Mouse (Mus musculus) gastrocnemius, postnatal 4 days (tissue): ENCODE results near the gene Rybp. TPM values are rescaled to one million over a fixed set of nuclear protein-coding genes. Genes with fewer than 3 reads are reported as not detected.

Experiments used
- DNase-seq, 2 experiments: peaks; one replicate each; pipeline ENCODE4 v3.0.0; 2021 to 2022; ENCODE audit warnings: low spot score in 2 of 2, mixed read lengths in 2 of 2
- total RNA-seq, 2 experiments: library from RNA; stranded (reverse); gene quantifications; 2 replicates each; pipeline ENCODE4 v1.2.3; 2021

The Rybp gene
- total RNA-seq, 2 experiments from 2014 or later: 13.3 to 16.4 TPM

DNA sequence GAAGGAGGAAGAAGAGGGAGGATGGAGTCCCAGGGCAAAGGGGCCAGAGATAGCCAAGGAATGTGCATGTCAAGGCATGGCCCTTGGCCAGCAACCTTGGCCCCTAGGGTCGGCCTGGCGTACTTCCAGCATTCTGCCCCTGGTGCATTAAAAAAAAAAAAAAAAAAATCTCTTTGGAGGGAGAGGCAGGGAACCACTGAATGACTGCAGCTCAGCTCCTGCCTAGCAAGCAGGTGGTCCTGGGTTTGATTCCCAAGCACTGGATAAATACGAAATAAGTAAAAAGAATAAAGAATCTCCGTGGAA, 1.4 kb upstream of the Rybp start:
- DNase-seq: peak in 1 of 2 experiments; percentile 25

DNA sequence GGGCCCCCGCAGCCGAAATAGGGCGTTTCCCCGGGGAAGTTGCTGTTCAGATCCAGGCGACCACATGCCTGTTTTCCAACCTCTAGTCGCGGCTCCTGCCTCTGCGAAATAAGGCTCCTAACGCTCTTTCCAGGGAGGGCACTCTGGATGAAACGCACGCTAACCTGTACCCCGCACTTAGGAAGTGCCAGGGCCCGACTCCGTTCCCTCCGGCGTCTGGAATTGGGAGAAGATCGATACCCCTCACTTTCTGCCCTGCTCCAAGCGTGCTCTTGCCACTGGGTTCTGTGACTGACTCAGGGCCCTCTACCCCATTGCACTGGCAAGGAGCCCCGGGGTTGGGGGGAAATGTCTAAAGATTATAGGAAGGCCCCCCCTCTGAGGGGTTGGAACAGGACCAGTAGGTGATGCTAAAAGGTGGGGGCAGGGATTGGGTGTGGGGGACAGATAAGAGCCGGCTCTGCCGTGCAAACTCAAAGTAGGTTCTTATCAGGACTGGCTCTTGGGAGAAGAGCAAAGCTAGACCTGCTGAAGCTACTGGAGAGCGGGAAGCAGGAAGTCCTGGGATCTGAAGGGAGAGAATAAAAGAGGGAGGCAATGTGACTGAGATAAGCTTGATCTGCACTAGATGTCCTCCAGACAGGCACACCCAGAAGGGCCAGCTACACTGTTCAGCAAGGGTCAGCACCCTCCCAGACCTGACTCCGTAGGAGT, 888 bp upstream of the Rybp start:
- DNase-seq: no peak

DNA sequence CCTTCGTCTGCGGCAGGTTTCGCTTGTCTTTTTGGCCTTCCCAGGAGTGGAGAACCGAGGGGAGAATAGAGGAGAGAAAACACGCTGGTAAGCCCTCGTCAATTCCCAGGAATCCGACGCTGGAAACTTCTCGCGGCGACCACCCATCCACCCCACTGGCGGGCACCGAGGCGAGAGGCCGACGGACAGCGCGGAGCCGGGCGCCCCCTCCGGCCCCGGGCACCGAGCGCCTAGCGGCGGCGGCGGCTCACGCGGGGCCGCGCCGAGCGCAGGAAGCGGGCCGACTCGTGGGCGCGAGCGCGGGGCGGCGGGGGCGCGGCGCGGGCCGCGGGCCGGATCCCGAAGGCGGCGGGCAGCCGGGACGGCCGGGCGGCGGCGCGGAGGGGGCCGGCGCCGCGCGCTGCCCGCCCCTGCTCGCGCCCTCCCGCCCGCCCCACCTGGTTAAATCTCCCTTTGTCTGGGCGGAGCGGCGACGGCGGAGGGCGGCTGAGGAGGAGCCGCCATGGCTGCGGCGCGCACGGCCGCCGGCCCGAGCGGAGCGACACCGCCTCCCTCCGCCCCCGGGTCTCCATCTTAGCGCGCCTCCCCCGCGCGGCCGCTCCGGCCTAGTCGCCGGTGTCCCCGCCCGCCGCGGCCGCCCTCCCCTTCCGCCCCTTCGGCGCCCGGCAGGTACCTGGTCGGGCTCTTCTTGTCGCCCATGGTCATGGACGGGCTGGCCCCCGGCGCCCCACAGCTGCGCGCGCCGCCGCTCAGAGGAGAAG, 532 bp downstream of the Rybp start:
- peak; percentile 50 to 77 for DNase-seq

DNA sequence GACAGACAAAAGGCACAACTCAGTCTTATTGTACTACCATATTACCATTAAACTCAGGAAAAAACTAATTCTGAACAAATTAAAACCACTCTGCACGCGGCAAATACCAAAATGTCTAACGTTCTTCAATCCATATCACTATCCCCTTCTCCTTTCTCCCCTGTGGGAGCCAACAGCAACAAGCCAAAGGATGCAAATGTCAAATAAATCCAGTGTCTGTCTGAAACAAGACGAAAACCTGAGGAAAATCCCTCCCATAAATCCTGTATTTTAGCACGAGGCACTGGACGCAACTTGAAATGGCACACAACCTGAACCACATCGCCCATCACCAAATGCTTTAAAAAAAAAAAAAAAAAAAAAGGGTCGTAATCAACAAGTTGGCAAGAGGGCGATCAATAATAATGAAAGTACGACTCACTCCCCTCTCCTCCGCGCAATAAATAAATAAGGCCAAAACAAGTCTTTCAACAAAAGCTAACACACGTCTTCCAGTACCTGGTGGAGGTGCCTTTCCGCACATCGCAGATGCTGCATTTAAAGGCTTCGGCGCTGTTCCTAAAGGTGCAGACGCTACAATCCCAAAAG, 1.2 kb downstream of the Rybp start:
- DNase-seq: no peak

DNA sequence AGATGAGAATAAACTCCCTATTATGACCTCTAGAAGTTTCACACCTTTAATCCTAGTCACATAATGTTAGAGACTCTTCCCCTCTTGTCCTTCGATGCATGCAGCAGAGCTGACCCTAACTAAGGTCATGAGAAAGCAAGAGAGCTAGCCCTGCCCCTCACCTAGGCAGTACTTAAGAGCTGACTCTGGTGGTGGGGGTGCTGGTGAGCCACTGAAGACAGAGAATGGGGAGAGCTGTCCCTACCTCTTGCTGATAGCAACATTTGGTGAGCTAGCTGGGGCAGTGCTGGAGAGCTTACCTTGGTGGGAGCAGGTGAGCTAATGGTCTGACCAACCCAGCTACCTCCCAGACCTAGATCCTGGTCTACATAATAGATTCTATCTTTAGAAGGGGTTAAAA, 8.4 kb downstream of the Rybp start:
- no peak for DNase-seq

DNA sequence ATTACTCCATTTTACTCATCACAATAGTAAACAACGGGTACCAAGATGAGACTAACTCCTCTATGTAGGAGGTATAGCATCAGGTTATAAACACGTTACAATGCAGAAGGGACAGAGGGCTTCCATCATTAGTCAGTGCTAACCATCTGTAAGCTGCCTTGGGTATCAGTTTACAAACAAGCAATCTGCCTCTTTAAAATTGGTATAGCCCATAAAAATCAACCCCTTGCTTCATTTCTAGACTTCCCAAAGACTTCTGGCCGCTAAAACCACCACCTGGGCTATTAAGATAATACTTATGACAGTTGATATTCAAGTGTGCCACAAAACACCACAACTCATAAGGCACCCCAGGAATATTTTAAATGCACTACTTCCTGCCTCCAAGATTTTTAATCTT, 10.9 kb downstream of the Rybp start:
- no peak for DNase-seq

DNA sequence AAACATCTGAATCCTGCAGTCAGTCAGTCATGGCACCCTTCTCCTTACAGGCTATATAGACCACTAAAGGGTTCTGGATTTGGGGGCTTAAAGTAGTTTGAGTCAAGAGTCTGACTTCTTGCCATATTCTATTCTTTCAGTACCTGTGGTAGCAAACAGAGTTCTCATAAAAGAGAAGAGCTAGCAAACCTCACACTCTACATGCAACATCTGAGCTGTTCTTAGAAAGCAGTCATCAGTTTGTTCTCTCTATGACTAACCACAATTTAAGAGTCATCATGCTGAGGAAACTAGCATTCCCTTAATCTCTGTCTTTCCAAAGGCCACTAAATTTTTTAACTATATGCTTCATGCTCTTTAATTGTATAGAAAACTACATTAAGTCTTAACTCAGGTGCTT, 11.6 kb downstream of the Rybp start:
- DNase-seq: no peak

DNA sequence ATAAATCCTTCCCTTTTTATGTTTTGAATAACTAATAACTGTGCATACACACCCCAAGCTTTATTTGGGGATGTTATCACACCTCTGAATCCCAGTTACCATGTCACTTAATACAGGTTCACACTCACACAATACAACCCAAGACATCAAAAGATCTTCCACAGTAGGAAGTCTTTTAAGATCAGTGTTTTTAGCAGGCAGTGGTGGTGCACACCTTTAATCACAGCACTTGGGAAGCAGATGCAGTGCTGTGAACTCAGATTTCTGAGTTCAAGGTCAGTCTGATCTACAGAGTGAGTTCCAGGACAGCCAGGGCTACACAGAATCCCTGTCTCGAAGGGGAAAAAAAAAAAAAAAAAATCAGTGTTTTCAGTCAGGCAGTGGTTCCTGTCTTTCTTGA, 13.7 kb downstream of the Rybp start:
- DNase-seq: no peak

DNA sequence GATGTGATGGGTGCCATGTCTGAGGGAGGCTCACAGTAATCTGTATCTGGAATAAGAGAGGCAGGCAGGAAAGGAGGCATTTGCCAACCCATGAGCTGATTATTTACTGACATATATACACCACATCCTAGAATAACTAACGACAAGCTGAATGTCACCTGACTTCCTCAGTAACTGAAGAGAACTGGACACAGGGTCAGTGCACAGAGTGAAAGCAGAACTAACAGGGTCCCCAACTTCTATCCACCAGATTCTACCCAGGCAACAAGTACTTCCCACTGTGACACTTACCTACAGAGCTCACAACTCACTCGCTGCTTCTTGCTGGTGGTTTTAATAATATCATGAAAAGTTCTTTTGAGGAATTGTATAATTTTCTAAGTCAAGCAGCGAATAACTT, 15.3 kb downstream of the Rybp start:
- no peak for DNase-seq

DNA sequence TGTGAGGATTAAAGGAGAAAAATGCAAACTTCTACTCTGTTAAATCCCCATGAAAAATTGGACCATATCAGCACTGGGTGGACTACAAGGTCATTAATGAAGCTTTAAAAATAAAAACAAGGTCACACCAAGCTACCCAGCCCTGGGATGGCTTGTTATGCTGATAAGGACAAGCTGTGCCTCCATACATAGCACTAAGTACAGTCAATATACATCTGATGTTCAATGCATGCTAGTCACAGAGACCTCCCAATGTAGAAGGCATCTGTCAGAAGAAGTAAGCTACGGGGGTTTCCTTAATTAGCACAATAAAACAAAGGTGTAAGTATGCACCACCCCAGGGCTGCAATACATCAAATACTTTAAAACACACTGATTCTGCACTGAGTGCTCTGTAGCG, 16.5 kb downstream of the Rybp start:
- no peak for DNase-seq

DNA sequence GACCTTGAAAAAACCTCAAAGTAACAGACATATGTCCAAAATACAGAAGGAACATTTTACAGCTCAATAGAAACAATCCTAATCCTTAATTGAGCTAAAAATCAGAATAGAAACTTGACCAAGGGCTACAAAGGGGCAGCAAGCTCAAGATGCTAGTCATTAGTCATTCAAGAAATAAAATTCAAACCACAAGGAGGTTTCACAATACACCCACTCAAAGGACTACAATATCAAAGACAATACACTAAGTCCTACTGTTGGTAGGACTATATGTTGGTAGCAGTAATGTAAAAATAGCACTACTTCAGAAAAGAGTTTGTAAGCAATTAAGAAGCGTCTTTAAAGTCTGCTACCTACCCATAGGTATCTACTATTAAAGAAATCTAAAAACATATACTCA, 27.7 kb downstream of the Rybp start:
- no peak for DNase-seq

DNA sequence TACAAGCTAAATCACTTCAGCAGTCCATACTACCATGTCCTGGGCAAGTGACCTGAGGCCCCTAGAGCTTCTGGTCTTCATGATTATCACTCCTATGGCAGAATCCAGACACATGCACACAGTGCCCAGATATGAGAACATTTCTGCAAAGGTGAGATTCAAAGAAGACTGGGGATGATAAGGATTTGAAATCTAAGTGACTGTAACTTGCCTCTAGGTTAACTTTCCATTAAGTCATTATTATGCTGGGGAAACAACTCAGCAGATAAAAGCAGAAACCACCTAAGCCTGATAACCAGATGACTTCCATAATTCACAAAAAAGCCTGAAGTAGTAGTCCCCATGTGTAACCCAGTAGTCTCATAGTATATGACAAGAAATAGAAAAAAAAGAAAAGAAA, 29.0 kb downstream of the Rybp start:
- DNase-seq: no peak

DNA sequence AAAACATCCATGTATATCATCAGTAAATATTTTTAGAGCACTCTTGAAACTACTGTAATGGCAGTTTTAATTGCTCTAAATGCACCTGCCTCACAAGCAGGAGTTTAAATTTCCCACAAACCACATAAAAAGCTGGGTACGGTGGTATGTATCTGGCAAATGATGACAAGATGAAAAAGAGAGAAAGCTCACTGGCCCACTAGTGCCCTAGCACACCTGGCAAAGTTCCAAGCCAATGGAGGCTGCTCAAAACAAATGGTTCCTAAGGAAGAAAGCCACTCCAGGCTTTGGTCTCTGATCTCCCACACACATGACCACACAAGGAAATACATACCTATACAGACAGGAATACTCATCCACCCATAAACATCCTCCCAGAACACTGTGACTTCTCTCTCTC, 31.9 kb downstream of the Rybp start:
- no peak for DNase-seq

DNA sequence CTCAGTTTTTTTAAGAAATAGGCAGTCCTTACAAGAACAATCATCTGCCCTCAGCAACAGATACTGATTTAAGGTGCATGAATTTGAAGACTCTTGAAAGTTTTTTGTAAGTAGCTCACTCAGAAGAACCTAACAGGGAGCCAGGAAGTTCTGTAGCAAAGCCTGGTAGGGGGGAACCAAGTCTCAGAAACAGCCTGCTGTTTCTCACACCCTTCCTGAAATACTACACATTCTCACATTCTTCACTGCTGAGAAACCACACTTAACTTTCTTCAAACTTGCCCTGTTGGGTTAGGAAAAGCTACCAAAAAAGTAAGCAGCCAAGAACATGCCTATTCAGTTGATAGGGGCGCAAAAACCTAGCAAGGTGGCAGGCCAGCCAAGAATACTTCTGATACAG, 32.6 kb downstream of the Rybp start:
- DNase-seq: no peak

DNA sequence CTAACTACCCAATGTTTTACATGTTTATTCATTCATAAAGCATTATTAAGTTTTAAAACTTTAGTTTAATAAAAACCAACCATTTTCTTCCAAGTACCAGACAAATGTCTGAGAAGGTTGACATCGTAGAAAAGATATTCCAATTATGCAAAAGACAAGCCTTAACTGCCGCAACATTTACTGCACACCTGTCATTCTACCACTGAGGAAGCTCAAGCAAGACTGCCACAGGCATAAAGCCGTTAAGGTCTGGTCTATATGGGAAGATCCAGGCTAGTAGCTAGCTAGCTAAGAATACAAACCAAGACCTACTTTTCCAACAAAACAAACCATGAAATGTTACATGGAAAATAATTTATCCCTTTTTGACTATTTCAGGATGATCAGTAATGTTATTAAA, 42.8 kb downstream of the Rybp start:
- no peak for DNase-seq

DNA sequence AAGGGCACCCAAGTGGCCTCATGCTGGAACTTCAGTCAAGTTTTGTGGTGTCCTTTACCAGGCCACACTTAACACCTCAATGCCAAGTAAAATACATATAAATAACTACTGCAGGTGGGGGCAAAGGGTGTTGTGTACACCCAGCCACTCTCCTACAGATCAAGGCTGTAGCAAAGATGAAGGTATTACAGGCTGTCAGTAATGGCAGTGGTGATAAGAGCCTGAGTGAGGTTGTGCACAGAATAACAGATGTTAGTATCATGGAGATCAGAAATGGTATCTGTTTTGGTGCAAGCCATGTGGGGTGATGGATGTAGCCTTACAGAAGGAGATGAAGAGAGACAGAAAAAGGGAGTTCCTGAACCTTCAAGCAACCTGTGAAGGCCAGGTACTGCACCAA, 52.2 kb downstream of the Rybp start:
- no peak for DNase-seq

DNA sequence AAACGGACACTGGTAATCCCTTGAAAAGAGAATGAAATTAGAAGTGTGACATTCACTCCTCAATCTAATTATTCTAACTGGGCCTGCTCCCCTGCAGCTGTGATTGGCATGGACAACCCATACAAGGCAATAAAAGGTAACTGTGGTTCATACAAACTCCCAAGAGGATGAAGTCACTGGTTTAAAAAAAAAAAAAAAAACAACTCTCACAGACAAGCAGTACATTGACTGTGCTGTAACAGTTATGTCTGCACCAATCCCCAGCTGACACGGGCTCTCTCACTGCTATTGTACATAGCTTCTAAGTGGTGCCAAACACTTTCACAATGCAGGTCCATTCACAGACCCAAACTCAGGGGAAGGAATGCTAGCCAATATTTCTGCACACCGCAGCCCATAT, 53.8 kb downstream of the Rybp start:
- DNase-seq: no peak

DNA sequence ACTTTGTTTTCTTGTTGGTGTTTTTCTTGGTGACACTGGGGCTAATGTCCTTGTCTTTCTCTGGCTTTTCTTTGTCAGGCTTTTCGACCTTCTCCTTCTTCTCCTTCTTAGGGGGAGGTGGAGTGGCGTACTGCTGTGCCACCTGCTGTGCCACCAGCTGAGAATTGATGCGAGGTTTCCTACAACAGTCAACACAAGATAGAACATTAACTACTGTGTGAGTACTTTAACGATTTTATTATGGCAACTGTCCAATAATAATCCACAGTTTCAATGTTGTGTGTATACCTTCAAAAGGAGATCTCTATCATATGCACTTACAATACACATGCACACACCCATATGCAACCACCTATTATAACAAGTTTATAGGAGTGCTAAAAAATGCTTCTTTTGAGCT, 54.2 kb downstream of the Rybp start:
- DNase-seq: no peak

DNA sequence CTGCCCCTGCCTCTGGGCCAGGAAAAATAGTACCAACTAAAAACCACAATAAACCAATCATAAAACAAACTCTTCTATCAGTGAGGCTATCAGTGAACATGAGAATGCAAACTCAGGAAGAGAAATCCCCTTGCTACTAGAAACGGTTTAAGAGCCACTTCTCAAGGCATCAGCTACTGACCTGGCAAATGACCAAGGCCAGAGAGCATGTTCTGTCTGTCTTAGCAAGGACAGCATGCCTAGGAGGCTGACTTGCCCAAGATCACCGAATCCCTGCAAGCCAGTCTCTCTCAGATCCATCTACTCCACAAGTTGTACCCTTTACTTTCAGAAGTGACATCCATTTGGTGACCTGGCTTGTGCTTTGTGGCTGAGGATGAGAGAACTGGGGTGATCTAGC, 61.1 kb downstream of the Rybp start:
- no peak for DNase-seq

DNA sequence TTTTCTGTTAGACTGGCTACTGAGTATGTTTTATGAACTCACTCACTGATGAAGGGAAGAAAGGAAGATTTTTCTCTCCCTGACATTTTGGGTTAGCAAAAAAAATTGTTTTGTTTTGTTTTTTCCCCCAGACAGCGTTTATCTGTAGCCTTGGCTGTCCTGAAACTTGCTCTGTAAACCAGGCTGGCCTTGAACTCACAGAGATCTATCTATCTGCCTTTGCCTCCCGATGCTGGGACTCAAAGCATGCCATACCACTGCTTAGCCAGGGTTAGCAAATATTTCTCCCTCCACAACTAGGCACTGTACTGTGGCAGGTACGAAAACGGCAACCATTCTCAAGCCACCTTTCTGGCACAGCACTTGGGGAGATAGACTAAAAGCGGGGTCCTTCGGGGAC, 63.4 kb downstream of the Rybp start:
- no peak for DNase-seq

DNA sequence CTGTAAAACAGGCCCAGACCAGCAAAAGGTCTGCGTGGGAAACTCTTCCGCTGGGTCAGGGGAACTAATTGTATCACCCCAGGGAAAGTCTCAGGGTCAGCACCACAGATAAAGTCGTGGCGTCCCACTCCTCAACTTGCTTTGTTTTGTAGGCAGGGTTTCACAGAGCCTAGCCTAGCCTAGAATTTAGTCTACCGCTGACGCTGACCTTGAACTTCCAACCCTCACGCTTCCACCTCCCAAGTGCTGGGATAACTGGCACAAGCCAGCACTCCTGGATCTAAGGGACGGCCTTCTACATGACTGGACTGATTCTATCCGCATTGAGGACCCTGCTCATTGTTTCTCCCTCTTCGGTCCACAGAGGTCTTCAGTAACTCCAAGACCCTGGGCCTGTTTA, 63.9 kb downstream of the Rybp start:
- DNase-seq: no peak

DNA sequence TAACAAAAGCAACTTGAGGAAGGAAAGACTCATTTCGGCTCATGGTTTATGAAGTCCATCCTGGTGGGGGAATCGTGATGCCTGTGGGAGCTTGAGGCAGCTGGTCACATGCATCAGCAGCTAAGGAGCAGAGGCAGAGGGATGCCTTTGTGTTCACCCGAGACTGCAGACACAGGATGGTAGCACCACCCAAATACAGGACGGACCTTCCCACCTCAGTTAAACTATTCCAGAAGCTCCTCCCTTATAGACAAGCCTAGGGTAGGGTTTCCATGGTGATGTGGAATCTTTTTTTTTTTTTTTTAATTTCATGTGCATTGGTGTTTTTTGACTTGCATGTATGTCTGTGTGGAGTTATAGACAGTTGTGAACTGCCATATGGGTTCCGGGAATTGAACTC, 64.4 kb downstream of the Rybp start:
- DNase-seq: no peak

DNA sequence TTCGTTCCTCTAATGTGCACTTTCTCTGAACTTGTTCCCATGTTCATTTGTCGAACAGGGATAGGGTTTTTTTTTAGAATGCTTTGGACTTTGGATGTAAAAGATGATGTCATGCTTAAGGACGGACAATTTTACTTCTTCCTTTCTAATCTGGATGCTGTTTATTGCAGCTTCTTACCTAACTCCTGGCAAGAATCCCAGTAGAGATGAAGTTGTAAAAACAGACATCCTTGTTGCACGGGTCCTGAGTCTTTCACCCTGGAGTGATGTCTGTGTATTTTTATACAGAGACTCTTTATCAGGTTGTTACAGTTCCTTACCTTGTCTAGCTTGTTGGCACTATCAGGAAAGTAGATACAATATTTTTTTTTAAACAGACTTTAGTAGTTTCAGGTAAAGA, 65.5 kb downstream of the Rybp start:
- no peak for DNase-seq
